ENCODE assay signal across 18 mouse cellular contexts in genomic region chr2:170310988-170311359, GRCm38 (mm10).
DNase-seq lines count a peak whose midpoint lies in the region; ATAC-seq and TF ChIP-seq lines count a peak whose summit lies in the region.
"Had no signal": no experiment of that assay in that cellular context is flagged by ENCODE, and none has a peak within 500 bp of the region (broad histone marks: within the 10 kb centered on the region; RNA-seq: fewer than 3 reads in every experiment).

No protein-coding gene starts in this region.

- ATAC-seq in heart, embryonic 11.5 days (replicated peaks; ENCODE audit: insufficient number of reproducible peaks, low FRiP score, low TSS enrichment), result no peak
- no peak for ATAC-seq in intestine, embryonic 16.5 days
- ATAC-seq: forebrain, embryonic 13.5 days; forebrain, postnatal 0 days had no signal

- no peaks in the 10 kb centered on the region for H3K4me1 ChIP-seq in heart, embryonic 11.5 days (ENCODE audit: control insufficient read depth, insufficient read depth, low read length)
- peaks cover 16% of the 10 kb centered on the region for H3K4me1 ChIP-seq in intestine, embryonic 16.5 days (ENCODE audit: control insufficient read depth, insufficient read depth, low read length)
- H3K4me1 ChIP-seq in small intestine, adult 2 months (ENCODE audit: control insufficient read depth, insufficient read depth, insufficient read length, low read length), result peaks cover 33% of the 10 kb centered on the region; the same call in 1 of the 2 replicates

- no peaks in the 10 kb centered on the region for H3K27me3 ChIP-seq in heart, embryonic 11.5 days (ENCODE audit: control insufficient read depth, insufficient read depth, low read length)
- no peaks in the 10 kb centered on the region for H3K27me3 ChIP-seq in intestine, embryonic 16.5 days (replicated peaks; ENCODE audit: control insufficient read depth, insufficient read depth, low read length)
- no peaks in the 10 kb centered on the region for H3K27me3 ChIP-seq in small intestine, adult 2 months (ENCODE audit: control insufficient read depth, insufficient read depth, low read length)
- H3K27me3 ChIP-seq: heart, embryonic 13.5 days; hindbrain, embryonic 15.5 days had no signal

- H3K9ac ChIP-seq in heart, embryonic 11.5 days (ENCODE audit: low read depth, low read length), result no peak overlapping the region
- H3K9ac ChIP-seq in intestine, embryonic 16.5 days (ENCODE audit: low read depth, low read length), result no peak overlapping the region
- H3K9ac ChIP-seq: forebrain, embryonic 13.5 days; forebrain, postnatal 0 days; heart, embryonic 13.5 days; hindbrain, embryonic 15.5 days had no signal

- no peak overlapping the region for H3K27ac ChIP-seq in heart, embryonic 11.5 days (ENCODE audit: low read depth, low read length)
- peak overlapping the region; percentile 31 for H3K27ac ChIP-seq in intestine, embryonic 16.5 days (ENCODE audit: low read length)
- H3K27ac ChIP-seq in small intestine, adult 2 months (ENCODE audit: insufficient read depth, low read depth, low read length), result peak overlapping the region; percentile 43; the same call in 1 of the 2 replicates
- H3K27ac ChIP-seq: embryonic facial prominence, embryonic 10.5 days; forebrain, embryonic 13.5 days; heart, embryonic 13.5 days; hindbrain, embryonic 15.5 days had no signal

- no peaks in the 10 kb centered on the region for H3K9me3 ChIP-seq in heart, embryonic 11.5 days (replicated peaks; ENCODE audit: control insufficient read depth, low read length)
- H3K9me3 ChIP-seq in intestine, embryonic 16.5 days (ENCODE audit: control insufficient read depth, low read length), result no peaks in the 10 kb centered on the region
- H3K9me3 ChIP-seq: embryonic facial prominence, embryonic 10.5 days; forebrain, embryonic 13.5 days; heart, embryonic 13.5 days; hindbrain, embryonic 15.5 days had no signal

- no peak for TF ChIP-seq POLR2A in small intestine, adult 2 months (IDR thresholded peaks at IDR 0.05; ENCODE audit: low read depth, low read length)

- H3K4me3 ChIP-seq in heart, embryonic 11.5 days (ENCODE audit: low read depth, low read length), result no peak overlapping the region
- H3K4me3 ChIP-seq in intestine, embryonic 16.5 days (ENCODE audit: low read length), result no peak overlapping the region
- no peak overlapping the region for H3K4me3 ChIP-seq in small intestine, adult 2 months (ENCODE audit: low read depth, low read length)
- H3K4me3 ChIP-seq: embryonic facial prominence, embryonic 10.5 days; forebrain, embryonic 13.5 days; heart, embryonic 13.5 days; hindbrain, embryonic 15.5 days had no signal

- no peaks in the 10 kb centered on the region for H3K36me3 ChIP-seq in heart, embryonic 11.5 days (ENCODE audit: control insufficient read depth, insufficient read depth, low read length)
- no peaks in the 10 kb centered on the region for H3K36me3 ChIP-seq in intestine, embryonic 16.5 days (ENCODE audit: control insufficient read depth, insufficient read depth, low read length)
- no peaks in the 10 kb centered on the region for H3K36me3 ChIP-seq in small intestine, adult 2 months (ENCODE audit: control insufficient read depth, insufficient read depth, low read length)
- H3K36me3 ChIP-seq: embryonic facial prominence, embryonic 10.5 days; heart, embryonic 13.5 days; hindbrain, embryonic 15.5 days had no signal

- H3K4me2 ChIP-seq in heart, embryonic 11.5 days, result no peak overlapping the region
- H3K4me2 ChIP-seq in intestine, embryonic 16.5 days (ENCODE audit: low read depth, low read length), result no peak overlapping the region
- H3K4me2 ChIP-seq: forebrain, embryonic 13.5 days; heart, embryonic 13.5 days; hindbrain, embryonic 15.5 days had no signal

- peak; percentile 92 for DNase-seq in heart, adult 11 months
- peak; percentile 69 for DNase-seq in lung, postnatal 36 days
- DNase-seq in lung, postnatal 10 days, result no peak
- DNase-seq in right cerebral cortex, postnatal 25 days, result no peak
- DNase-seq in kidney, adult 8-10 months, result no peak
- DNase-seq: adrenal gland, postnatal 10 days; cerebellum, adult 18-20 months; cerebellum, postnatal 10 days; forebrain, postnatal 0 days; gastrocnemius, postnatal 10 days; heart, postnatal 36 days had no signal

- 75% methylated on average over 6 of the region's 6 CpGs for WGBS in heart, embryonic 11.5 days (ENCODE audit: insufficient replicate concordance)
- WGBS in intestine, embryonic 16.5 days, result 87% methylated on average over 6 of the region's 6 CpGs
- WGBS in small intestine, adult 2 months, result 37% methylated on average over 6 of the region's 6 CpGs

- no peak for TF ChIP-seq CTCF in small intestine, adult 2 months (IDR thresholded peaks at IDR 0.05; ENCODE audit: extremely low read depth, insufficient read length, insufficient replicate concordance, low read depth, low read length)

Comparison
In these comparisons a context has a peak if more than half of its experiments do, and no peak if none do; other contexts are left out.
1. DNase-seq: peak in heart, adult 11 months (single experiment) and lung, postnatal 36 days (single experiment); none in lung, postnatal 10 days (single experiment), right cerebral cortex, postnatal 25 days (single experiment) and kidney, adult 8-10 months (0 of 2).